Mouse (Mus musculus) telencephalon, adult 2 months (tissue): ENCODE measurements around the gene Npas1.

ENCODE experiments used
- DNase-seq: peaks from one replicate; pipeline ENCODE4 v3.0.0-alpha.2; 2011; ENCODE audit warnings: low read depth, low spot score

The Npas1 gene

DNA sequence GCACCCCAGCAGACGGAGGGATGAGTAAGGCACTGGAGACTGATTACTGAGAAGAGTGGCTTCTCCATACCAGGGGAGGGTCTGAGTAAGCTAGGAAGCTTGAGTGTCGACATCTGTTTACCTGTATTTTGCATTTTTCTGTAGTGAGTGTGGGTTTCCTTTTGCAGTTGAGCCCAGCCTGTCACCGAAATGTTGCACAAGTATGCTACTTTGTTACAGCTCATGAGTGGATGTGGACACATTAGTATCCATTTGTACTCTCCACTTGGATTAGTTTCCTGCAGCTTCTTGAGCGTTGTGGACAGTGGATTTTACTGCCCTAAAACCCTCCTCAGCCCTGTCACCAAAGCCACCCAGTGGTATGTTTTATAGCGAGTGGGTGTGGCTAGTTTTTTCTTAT is 58.8 kb downstream of the Npas1 start:
- no peak for DNase-seq

GRCm38 (mm10) chr7:16417141-16417771 is 60.3 kb downstream of the Npas1 start:
- no peak for DNase-seq

- no peak for DNase-seq
Observed at GRCm38 (mm10) chr7:16415426-16415825, 62.1 kb downstream of the Npas1 start.

DNA sequence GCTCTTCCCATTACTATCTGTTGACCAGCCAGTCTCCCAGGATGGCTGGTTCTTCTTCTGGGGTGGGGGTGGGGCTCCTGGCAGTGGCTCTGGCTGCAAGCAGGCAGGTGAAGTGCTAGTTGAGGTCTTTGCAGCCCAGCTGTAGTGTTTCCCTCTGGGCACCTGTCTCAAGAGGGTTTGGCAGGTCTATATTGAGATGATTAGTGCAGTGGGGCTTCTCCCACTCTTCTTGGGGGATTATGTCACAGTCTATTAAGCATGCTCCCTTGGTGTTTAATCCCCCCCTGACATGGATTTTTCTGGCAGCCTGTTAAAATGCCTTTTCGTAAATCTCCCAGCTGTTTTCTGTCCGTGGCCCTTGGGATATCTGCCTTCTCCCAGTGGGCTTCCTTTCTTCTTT is 64.6 kb downstream of the Npas1 start:
- DNase-seq, result no peak

DNA sequence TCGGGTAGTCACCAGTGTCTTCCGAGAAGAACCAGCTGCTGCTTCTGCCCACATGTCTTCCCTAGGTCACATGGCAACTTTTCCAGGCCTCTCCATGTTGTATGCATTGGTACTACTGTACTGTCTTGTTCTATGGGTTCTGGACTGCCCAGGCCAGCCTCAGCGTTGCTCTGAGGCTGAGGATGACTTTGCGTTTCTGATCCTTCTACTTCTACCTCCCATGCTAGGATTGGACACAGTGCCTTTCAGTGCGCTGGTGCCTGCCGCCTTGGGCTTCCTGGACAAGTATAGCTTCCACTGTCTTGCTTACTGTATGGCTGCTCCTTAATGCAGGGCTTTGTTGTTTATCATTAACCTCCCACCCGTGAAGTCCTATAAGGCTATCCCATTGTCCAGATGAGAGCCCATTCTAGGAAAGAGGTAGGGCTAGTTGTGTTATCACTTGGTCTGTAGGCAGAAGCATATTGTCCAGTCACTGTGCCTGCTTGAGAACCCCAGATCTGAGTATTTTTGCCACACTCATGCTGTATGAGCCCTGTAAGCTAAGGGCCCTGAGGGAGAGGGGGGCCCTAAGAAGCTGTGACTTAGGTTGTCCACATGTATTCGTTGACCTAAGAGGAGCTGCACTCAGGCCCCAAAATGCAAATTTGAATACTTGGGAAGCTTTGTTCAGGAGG is 65.2 kb downstream of the Npas1 start:
- DNase-seq, result no peak

GRCm38 (mm10) chr7:16411100-16411499 is 66.4 kb downstream of the Npas1 start:
- no peak for DNase-seq

DNA sequence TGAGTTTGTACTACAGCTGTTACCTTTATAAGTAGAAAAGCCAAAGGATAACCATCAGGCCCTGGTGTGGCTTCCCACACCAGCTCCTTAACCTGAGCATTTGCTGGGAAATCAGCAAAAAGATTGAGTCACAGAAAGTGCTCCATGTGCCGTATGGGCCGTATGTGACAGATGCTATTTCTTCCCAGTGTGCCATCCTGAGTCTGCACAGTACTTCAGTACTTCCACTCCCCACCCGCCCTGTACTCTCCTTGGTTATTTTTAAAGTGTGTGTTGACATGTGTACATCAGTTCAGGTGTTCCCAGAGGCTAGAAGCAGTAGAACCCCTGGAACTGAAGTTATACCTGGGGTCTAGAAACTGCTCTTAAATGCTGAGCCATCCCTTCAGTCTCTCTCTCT is 70.5 kb downstream of the Npas1 start:
- DNase-seq, result no peak
